ENCODE assay signal across 8 mouse cellular contexts in genomic region chr9:108569381-108570206, GRCm38 (mm10). TPM values are rescaled to one million over a fixed set of nuclear protein-coding genes. Genes with fewer than 3 reads are reported as not detected.
DNase-seq lines count a peak whose midpoint lies in the region; ATAC-seq and TF ChIP-seq lines count a peak whose summit lies in the region.

Gene Dalrd3 (plus strand): TSS chr9:108569886.

- H3K4me2 ChIP-seq in forebrain, embryonic 11.5 days (ENCODE audit: low read depth, low read length, severe bottlenecking), result peak within 1 kb of the TSS; percentile 93
- H3K4me2 ChIP-seq in heart, embryonic 16.5 days (ENCODE audit: low read depth, low read length), result peak within 1 kb of the TSS; percentile 100
- H3K4me2 ChIP-seq in neural tube, embryonic 15.5 days, result peak within 1 kb of the TSS; percentile 90

- peak within 1 kb of the TSS; percentile 53; the same call in 1 of the 2 replicates for H3K27ac ChIP-seq in forebrain, embryonic 11.5 days (ENCODE audit: low read depth, low read length)
- peak within 1 kb of the TSS; percentile 43 for H3K27ac ChIP-seq in heart, embryonic 16.5 days (ENCODE audit: low read length)
- H3K27ac ChIP-seq in neural tube, embryonic 15.5 days (replicated peaks), result peak within 1 kb of the TSS; percentile 76

- peak; percentile 95 for DNase-seq in c-Kit-positive CD71-positive TER-119-negative erythroid progenitor cells, embryonic 14.5 days (ENCODE audit: low read depth)
- peak; percentile 96 for DNase-seq in forebrain, embryonic 11.5 days (ENCODE audit: low spot score)
- DNase-seq in kidney, postnatal 36 days, result peak; percentile 96 to 98
- peak; percentile 94 to 96 for DNase-seq in lung, adult 18-20 months
- DNase-seq in testis, postnatal 14 days (ENCODE audit: low spot score), result peak; percentile 90

- peaks cover 55% of the 10 kb centered on the region for H3K36me3 ChIP-seq in E14TG2a.4 (ENCODE audit: insufficient read depth, low read length)
- peaks cover 16% of the 10 kb centered on the region; the same call in 1 of the 2 replicates for H3K36me3 ChIP-seq in forebrain, embryonic 11.5 days (ENCODE audit: control insufficient read depth, insufficient read depth, low read length)
- H3K36me3 ChIP-seq in heart, embryonic 16.5 days (ENCODE audit: control insufficient read depth, insufficient read depth), result peaks cover 27% of the 10 kb centered on the region
- peaks cover 55% of the 10 kb centered on the region for H3K36me3 ChIP-seq in neural tube, embryonic 15.5 days

- WGBS in forebrain, embryonic 11.5 days, result 7% methylated on average over 42 of the region's 42 CpGs
- 6% methylated on average over 42 of the region's 42 CpGs for WGBS in heart, embryonic 16.5 days
- 5% methylated on average over 42 of the region's 42 CpGs for WGBS in neural tube, embryonic 15.5 days

- peaks cover 85% of the 10 kb centered on the region for H3K4me1 ChIP-seq in E14TG2a.4 (replicated peaks; ENCODE audit: low read depth, low read length)
- peaks cover 28% of the 10 kb centered on the region for H3K4me1 ChIP-seq in forebrain, embryonic 11.5 days (replicated peaks; ENCODE audit: control insufficient read depth, insufficient read depth, low read length)
- peaks cover 31% of the 10 kb centered on the region for H3K4me1 ChIP-seq in heart, embryonic 16.5 days (ENCODE audit: control insufficient read depth, insufficient read depth, low read length)
- H3K4me1 ChIP-seq in neural tube, embryonic 15.5 days, result peaks cover 69% of the 10 kb centered on the region

- no peaks in the 10 kb centered on the region for H3K27me3 ChIP-seq in E14TG2a.4 (ENCODE audit: insufficient read depth, low read length)
- H3K27me3 ChIP-seq in forebrain, embryonic 11.5 days (ENCODE audit: control insufficient read depth, insufficient read depth, low read length), result no peaks in the 10 kb centered on the region
- H3K27me3 ChIP-seq in heart, embryonic 16.5 days (ENCODE audit: control insufficient read depth, insufficient read depth, low read length), result no peaks in the 10 kb centered on the region
- H3K27me3 ChIP-seq in neural tube, embryonic 15.5 days (replicated peaks), result no peaks in the 10 kb centered on the region

- no peaks in the 10 kb centered on the region for H3K9me3 ChIP-seq in E14TG2a.4 (ENCODE audit: low read length)
- H3K9me3 ChIP-seq in forebrain, embryonic 11.5 days (ENCODE audit: control insufficient read depth, low read length), result no peaks in the 10 kb centered on the region
- no peaks in the 10 kb centered on the region for H3K9me3 ChIP-seq in heart, embryonic 16.5 days (replicated peaks; ENCODE audit: control insufficient read depth, low read length)
- H3K9me3 ChIP-seq in neural tube, embryonic 15.5 days (replicated peaks), result no peaks in the 10 kb centered on the region

- H3K9ac ChIP-seq in forebrain, embryonic 11.5 days (ENCODE audit: low read length), result peak within 1 kb of the TSS; percentile 57
- H3K9ac ChIP-seq in heart, embryonic 16.5 days (ENCODE audit: low read length), result peak within 1 kb of the TSS; percentile 76
- peak within 1 kb of the TSS; percentile 59 for H3K9ac ChIP-seq in neural tube, embryonic 15.5 days (replicated peaks)

- peak within 1 kb of the TSS; percentile 92 for H3K4me3 ChIP-seq in E14TG2a.4 (replicated peaks; ENCODE audit: low read length)
- H3K4me3 ChIP-seq in forebrain, embryonic 11.5 days (ENCODE audit: low read depth, low read length), result peak within 1 kb of the TSS; percentile 51
- H3K4me3 ChIP-seq in heart, embryonic 16.5 days (ENCODE audit: low read length), result peak within 1 kb of the TSS; percentile 73
- peak within 1 kb of the TSS; percentile 65 for H3K4me3 ChIP-seq in neural tube, embryonic 15.5 days (replicated peaks)

- TF ChIP-seq CTCF in E14TG2a.4 (conservative IDR thresholded peaks at IDR 0.05; ENCODE audit: low read length), result no peak

- ATAC-seq in forebrain, embryonic 11.5 days (replicated peaks; ENCODE audit: low FRiP score), result peak; percentile 65
- ATAC-seq in heart, embryonic 16.5 days (replicated peaks; ENCODE audit: extremely low read depth, insufficient read depth, low FRiP score), result peak; percentile 55
- ATAC-seq in neural tube, embryonic 15.5 days (ENCODE audit: low FRiP score), result peak; percentile 72

RNA-seq across cellular contexts. Expression of gene Dalrd3, which starts in this region (rescaled TPM):
- 176 and 195 TPM in 2 replicates for polyA plus RNA-seq in forebrain, embryonic 11.5 days (2014; fragmentation: Nextera tagmentation; extraction: Ambion mirVana)
- polyA plus RNA-seq in heart, embryonic 16.5 days (2015; fragmentation: Nextera tagmentation; extraction: Ambion mirVana), result 83.3 and 83.6 TPM in 2 replicates
- polyA plus RNA-seq in neural tube, embryonic 15.5 days (2015; fragmentation: Nextera tagmentation; extraction: Ambion mirVana), result 279 and 285 TPM in 2 replicates

Comparison
In these comparisons a context has a peak if more than half of its experiments do, and no peak if none do; other contexts are left out.
1. Peak in every context shown above with its lines: DNase-seq, ATAC-seq, H3K4me3 ChIP-seq and H3K27ac ChIP-seq.